ENCODE assay signal across 9 mouse cellular contexts in the genomic region with DNA sequence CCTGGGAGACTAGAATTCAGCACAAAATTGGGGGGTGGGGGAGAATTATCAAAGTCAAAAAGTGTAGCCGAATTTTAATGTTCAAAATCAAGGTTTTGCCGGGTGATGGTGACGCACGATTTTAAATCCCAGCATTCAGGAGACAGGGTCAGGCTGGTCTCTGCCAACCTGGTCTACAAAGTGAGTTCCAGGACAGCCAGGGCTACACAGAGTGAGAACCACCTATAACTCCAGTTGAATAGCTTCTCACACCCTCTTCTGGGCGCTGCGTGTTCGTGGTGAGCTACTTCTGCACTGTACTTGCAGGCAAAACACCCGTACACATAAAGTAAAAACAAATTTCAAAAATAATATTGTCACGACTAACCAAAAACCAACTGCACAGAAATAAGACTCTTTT. TPM values are rescaled to one million over a fixed set of nuclear protein-coding genes. Genes with fewer than 3 reads are reported as not detected.
DNase-seq lines count a peak whose midpoint lies in the region; ATAC-seq and TF ChIP-seq lines count a peak whose summit lies in the region.
"Had no signal": no experiment of that assay in that cellular context is flagged by ENCODE, and none has a peak within 500 bp of the region (broad histone marks: within the 10 kb centered on the region; RNA-seq: fewer than 3 reads in every experiment).

No protein-coding gene starts in this region.

- H3K9me3 ChIP-seq in CH12.LX (replicated peaks; ENCODE audit: low read length) = no peaks in the 10 kb centered on the region
- no peaks in the 10 kb centered on the region for H3K9me3 ChIP-seq in forebrain, embryonic 16.5 days (ENCODE audit: control insufficient read depth, low read length)
- H3K9me3 ChIP-seq in liver, embryonic 16.5 days (replicated peaks; ENCODE audit: control insufficient read depth, low read length) = no peaks in the 10 kb centered on the region

- H3K79me2 ChIP-seq in CH12.LX (replicated peaks; ENCODE audit: control insufficient read depth, extremely low read depth, insufficient read depth, poor library complexity, severe bottlenecking) = no peaks in the 10 kb centered on the region

- peak; percentile 20; the same call in 1 of the 2 replicates for ATAC-seq in forebrain, embryonic 16.5 days
- no peak for ATAC-seq in liver, embryonic 16.5 days (ENCODE audit: low read depth)

- peak overlapping the region; percentile 100 for H3K4me2 ChIP-seq in CH12.LX (ENCODE audit: insufficient read depth, low read depth, poor library complexity, severe bottlenecking)
- H3K4me2 ChIP-seq in forebrain, embryonic 16.5 days (ENCODE audit: low read length) = peak overlapping the region; percentile 93
- peak overlapping the region; percentile 91 for H3K4me2 ChIP-seq in liver, embryonic 16.5 days (ENCODE audit: low read depth, low read length)

- dilution Hi-C loops in CH12.LX (cut with MboI; ENCODE audit: extremely low pct_ligation_motif_present, extremely low pct_unique_long_range_greater_than_20kb, low sequenced_read_pairs) = no loop called here

- DNase-seq in gastrocnemius, adult 2 months = no peak
- DNase-seq in gastrocnemius, postnatal 10 days = no peak
- DNase-seq in CH12.LX (ENCODE audit: extremely low read depth) = no peak
- no peak for DNase-seq in right cerebral cortex, adult 2 months (ENCODE audit: low spot score in 2 of 2)
- no peak for DNase-seq in urinary bladder, adult 2 months (ENCODE audit: low spot score)
- DNase-seq in right cerebral cortex, postnatal 25 days = no peak

- no peak for TF ChIP-seq EP300 in CH12.LX (IDR thresholded peaks at IDR 0.05; ENCODE audit: low read length)

- H3K36me3 ChIP-seq in CH12.LX (replicated peaks in 1 of 2; ENCODE audit: control insufficient read depth in 1 of 2, insufficient read depth in 1 of 2, low read length in 1 of 2) = peaks cover 8 to 22% of the 10 kb centered on the region in 2 experiments
- H3K36me3 ChIP-seq in forebrain, embryonic 16.5 days (ENCODE audit: control insufficient read depth, insufficient read depth) = peaks cover 7% of the 10 kb centered on the region
- no peaks in the 10 kb centered on the region; the same call in 1 of the 2 replicates for H3K36me3 ChIP-seq in liver, embryonic 16.5 days (ENCODE audit: control insufficient read depth, insufficient read depth)

- H3K9ac ChIP-seq in CH12.LX (ENCODE audit: insufficient read depth, low read depth) = peak overlapping the region; percentile 63
- H3K9ac ChIP-seq in forebrain, embryonic 16.5 days (replicated peaks; ENCODE audit: low read depth, low read length) = peak overlapping the region; percentile 69
- peak overlapping the region; percentile 57; the same call in 1 of the 2 replicates for H3K9ac ChIP-seq in liver, embryonic 16.5 days (ENCODE audit: low read depth, low read length)

- TF ChIP-seq POLR2A in CH12.LX (IDR thresholded peaks at IDR 0.05; ENCODE audit: low read depth, low read length) = no peak

- peak overlapping the region; percentile 87; the same call in 1 of the 2 replicates for H3K27ac ChIP-seq in gastrocnemius, adult 2 months
- H3K27ac ChIP-seq in CH12.LX (ENCODE audit: insufficient read depth, low read depth) = no peak overlapping the region
- H3K27ac ChIP-seq in forebrain, embryonic 16.5 days (ENCODE audit: low read length) = no peak overlapping the region
- H3K27ac ChIP-seq in liver, embryonic 16.5 days (ENCODE audit: low read length) = no peak overlapping the region

- peak overlapping the region; percentile 77 for H3K4me3 ChIP-seq in gastrocnemius, adult 2 months
- peak overlapping the region in 2 of 3 experiments; percentile 36 to 75 for H3K4me3 ChIP-seq in CH12.LX (replicated peaks in 1 of 3; ENCODE audit: low read depth in 2 of 3, low read length in 2 of 3, poor library complexity in 1 of 3)
- H3K4me3 ChIP-seq in forebrain, embryonic 16.5 days (replicated peaks; ENCODE audit: low read length) = peak overlapping the region; percentile 74
- H3K4me3 ChIP-seq in liver, embryonic 16.5 days (ENCODE audit: low read depth, low read length) = peak overlapping the region; percentile 74

- H3K27me3 ChIP-seq in CH12.LX (replicated peaks) = peaks cover 12% of the 10 kb centered on the region
- 0 out of 2 replicates have a peak, but pooled peaks cover 2% of the 10 kb centered on the region for H3K27me3 ChIP-seq in forebrain, embryonic 16.5 days (replicated peaks; ENCODE audit: control insufficient read depth, insufficient read depth, low read length)
- H3K27me3 ChIP-seq in liver, embryonic 16.5 days (ENCODE audit: control insufficient read depth, insufficient read depth, low read depth, low read length) = peaks cover 3% of the 10 kb centered on the region; the same call in 1 of the 2 replicates

- WGBS in forebrain, embryonic 16.5 days = 18% methylated on average over 9 of the region's 9 CpGs
- 16% methylated on average over 9 of the region's 9 CpGs for WGBS in liver, embryonic 16.5 days (ENCODE audit: insufficient replicate concordance)

- TF ChIP-seq RAD21 in CH12.LX (IDR thresholded peaks at IDR 0.05; ENCODE audit: low read depth, low read length) = no peak

- no peak for TF ChIP-seq CTCF in gastrocnemius, adult 2 months (IDR thresholded peaks at IDR 0.05)
- no peak for TF ChIP-seq CTCF in CH12.LX (conservative IDR thresholded peaks at IDR 0.05 in 1 of 2, IDR thresholded peaks at IDR 0.05 in 1 of 2; ENCODE audit: low read depth in 2 of 2, low read length in 2 of 2)

- intact Hi-C loops in gastrocnemius, adult 2 months (cut with DNase I) = no loop called here

- peaks cover 3 to 14% of the 10 kb centered on the region in 2 experiments; a peak in 3 of 4 replicates for H3K4me1 ChIP-seq in CH12.LX (ENCODE audit: control insufficient read depth in 1 of 2, insufficient read depth in 2 of 2)
- peaks cover 19% of the 10 kb centered on the region for H3K4me1 ChIP-seq in forebrain, embryonic 16.5 days (replicated peaks; ENCODE audit: control insufficient read depth, insufficient read depth, low read length)
- peaks cover 24% of the 10 kb centered on the region for H3K4me1 ChIP-seq in liver, embryonic 16.5 days (ENCODE audit: control insufficient read depth, low read depth, low read length)

- in situ Hi-C loops in CH12.LX (cut with MboI; ENCODE audit: low pct_ligation_motif_present, low pct_unique_long_range_greater_than_20kb, low sequenced_read_pairs) = no loop called here

TF ChIP-seq in CH12.LX, 34 proteins besides CTCF, POLR2A, EP300 and RAD21:
- TF ChIP-seq GABPA (IDR thresholded peaks at IDR 0.05; ENCODE audit: insufficient replicate concordance, low read depth, low read length) = no peak

RNA-seq across cellular contexts. Expression of gene Uevld, which starts 0.5 kb away (rescaled TPM):
- total RNA-seq in gastrocnemius, adult 2 months (2021) = 10 to 100 TPM; 11.2 to 11.9 TPM
- total RNA-seq in gastrocnemius, postnatal 10 days (2021) = 10 to 100 TPM; 11.5 to 14.9 TPM
- total RNA-seq in CH12.LX (2012; rRNA removed) (2.6 and 2.9 TPM in 2 replicates), CH12.LX (2014; rRNA removed) (4.6 and 5.2 TPM in 2 replicates)
- 5.5 and 6.6 TPM in 2 replicates for polyA plus RNA-seq in CH12.LX (2012; ENCODE audit: insufficient read length, low read depth)
- 7.7 and 8.9 TPM in 2 replicates for polyA plus RNA-seq in forebrain, embryonic 16.5 days (2015; fragmentation: Nextera tagmentation; extraction: Ambion mirVana)
- polyA plus RNA-seq in liver, embryonic 16.5 days (2015; fragmentation: Nextera tagmentation; extraction: Ambion mirVana) = 5.8 and 6.8 TPM in 2 replicates
- polyA plus RNA-seq in urinary bladder, adult 2 months (2012; rRNA removed) = 11.7 and 12.0 TPM in 2 replicates

RNA-seq across cellular contexts. Expression of gene Gm9999, which starts 24.5 kb away (rescaled TPM):
- total RNA-seq in gastrocnemius, adult 2 months (2021) = not detected
- not detected for total RNA-seq in gastrocnemius, postnatal 10 days (2021)
- not detected in 2 replicates for total RNA-seq in CH12.LX (2012; rRNA removed)
- total RNA-seq in CH12.LX (2014; rRNA removed) = not detected in 2 replicates
- polyA plus RNA-seq in CH12.LX (2012; ENCODE audit: insufficient read length, low read depth) = not detected in 2 replicates
- not detected in 2 replicates for polyA plus RNA-seq in forebrain, embryonic 16.5 days (2015; fragmentation: Nextera tagmentation; extraction: Ambion mirVana)
- polyA plus RNA-seq in liver, embryonic 16.5 days (2015; fragmentation: Nextera tagmentation; extraction: Ambion mirVana) = not detected in 2 replicates
- not detected in 2 replicates for polyA plus RNA-seq in urinary bladder, adult 2 months (2012; rRNA removed)
- total RNA-seq: heart, adult 18-20 months had no signal

RNA-seq across cellular contexts. Expression of gene Tsg101, which starts 39.1 kb away (rescaled TPM):
- 10 to 100 TPM; 49.8 to 50.6 TPM for total RNA-seq in gastrocnemius, adult 2 months (2021)
- total RNA-seq in gastrocnemius, postnatal 10 days (2021) = 10 to 100 TPM; 50.2 to 57.1 TPM
- 19.8 and 23.8 TPM in 2 replicates for total RNA-seq in CH12.LX (2012; rRNA removed)
- total RNA-seq in CH12.LX (2014; rRNA removed) = 46.0 and 49.9 TPM in 2 replicates
- 84.1 and 93.5 TPM in 2 replicates for polyA plus RNA-seq in CH12.LX (2012; ENCODE audit: insufficient read length, low read depth)
- polyA plus RNA-seq in forebrain, embryonic 16.5 days (2015; fragmentation: Nextera tagmentation; extraction: Ambion mirVana) = 424 and 426 TPM in 2 replicates
- 54.4 and 54.6 TPM in 2 replicates for polyA plus RNA-seq in liver, embryonic 16.5 days (2015; fragmentation: Nextera tagmentation; extraction: Ambion mirVana)
- 43.6 and 44.5 TPM in 2 replicates for polyA plus RNA-seq in urinary bladder, adult 2 months (2012; rRNA removed)

RNA-seq across cellular contexts. Expression of gene Spty2d1, which starts 49.4 kb away (rescaled TPM):
- 1 to 10 TPM; 4.1 to 5.7 TPM for total RNA-seq in gastrocnemius, adult 2 months (2021)
- total RNA-seq in gastrocnemius, postnatal 10 days (2021) = 10 to 100 TPM in 1 of 2 experiments, 1 to 10 TPM in 1; 9.9 to 13.1 TPM
- total RNA-seq in CH12.LX (2012; rRNA removed) (10.5 and 14.3 TPM in 2 replicates), CH12.LX (2014; rRNA removed) (22.9 and 24.6 TPM in 2 replicates)
- 29.9 and 32.6 TPM in 2 replicates for polyA plus RNA-seq in CH12.LX (2012; ENCODE audit: insufficient read length, low read depth)
- 11.2 and 14.3 TPM in 2 replicates for polyA plus RNA-seq in forebrain, embryonic 16.5 days (2015; fragmentation: Nextera tagmentation; extraction: Ambion mirVana)
- polyA plus RNA-seq in liver, embryonic 16.5 days (2015; fragmentation: Nextera tagmentation; extraction: Ambion mirVana) = 12.1 and 12.6 TPM in 2 replicates
- polyA plus RNA-seq in urinary bladder, adult 2 months (2012; rRNA removed) = 11.5 and 11.7 TPM in 2 replicates
